Mouse (Mus musculus) right cerebral cortex, postnatal 14 days (tissue): ENCODE results near the gene Vmn1r4.
A peak's percentile ranks its signal among the peaks of the same experiment; 100 is the strongest.

ENCODE experiments used
- DNase-seq: peaks from one replicate; pipeline ENCODE4 v3.0.0; 2022

Gene Vmn1r4

GRCm38 (mm10) chr6:56923726-56924707 lies at the start of gene Vmn1r4, which contains the start of gene Nt5c3:
Gene Vmn1r4 (plus strand): TSS chr6:56924015.
Gene Nt5c3 (minus strand): TSS chr6:56923932.
- DNase-seq, result peak; percentile 89

DNA sequence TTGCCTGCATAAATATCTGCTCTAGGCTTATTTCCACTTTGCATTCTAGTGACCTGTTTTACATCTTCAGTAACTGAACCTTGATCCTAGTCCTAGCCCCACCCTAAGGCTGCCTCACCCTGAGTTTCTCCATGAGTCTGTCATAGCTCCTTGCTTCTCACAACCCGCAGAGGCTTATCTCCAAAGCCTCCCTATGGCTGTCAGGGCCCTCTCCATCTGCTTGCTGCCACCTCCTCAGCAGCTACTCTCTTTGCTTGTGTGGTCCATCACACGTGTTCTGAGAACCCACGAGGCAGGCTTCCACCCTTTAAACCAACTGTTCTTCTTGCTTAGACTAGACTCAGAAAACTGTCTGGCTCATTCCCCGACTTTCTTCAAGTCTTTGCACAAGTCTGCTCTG lies 46.9 kb upstream of the Vmn1r4 start:
- no peak for DNase-seq

DNA sequence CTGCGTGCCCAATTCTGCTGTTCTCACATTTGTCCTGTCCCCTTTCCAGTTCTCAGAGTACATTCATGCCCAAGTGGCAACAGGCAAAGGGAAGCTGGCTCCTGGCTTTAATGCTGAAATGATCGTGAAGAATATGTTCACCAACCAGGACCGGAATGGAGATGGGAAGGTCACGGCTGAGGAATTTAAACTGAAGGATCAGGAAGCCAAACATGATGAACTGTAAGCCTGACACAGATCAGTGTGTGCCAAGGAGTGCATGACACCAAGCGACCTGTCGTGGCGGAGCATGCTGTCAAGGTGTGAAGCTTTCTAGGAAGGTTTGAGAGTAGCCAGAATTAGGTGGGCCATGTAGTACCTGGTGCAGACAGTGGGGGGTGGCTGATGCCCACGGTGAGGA lies 45.8 kb upstream of the Vmn1r4 start:
- no peak for DNase-seq

DNA sequence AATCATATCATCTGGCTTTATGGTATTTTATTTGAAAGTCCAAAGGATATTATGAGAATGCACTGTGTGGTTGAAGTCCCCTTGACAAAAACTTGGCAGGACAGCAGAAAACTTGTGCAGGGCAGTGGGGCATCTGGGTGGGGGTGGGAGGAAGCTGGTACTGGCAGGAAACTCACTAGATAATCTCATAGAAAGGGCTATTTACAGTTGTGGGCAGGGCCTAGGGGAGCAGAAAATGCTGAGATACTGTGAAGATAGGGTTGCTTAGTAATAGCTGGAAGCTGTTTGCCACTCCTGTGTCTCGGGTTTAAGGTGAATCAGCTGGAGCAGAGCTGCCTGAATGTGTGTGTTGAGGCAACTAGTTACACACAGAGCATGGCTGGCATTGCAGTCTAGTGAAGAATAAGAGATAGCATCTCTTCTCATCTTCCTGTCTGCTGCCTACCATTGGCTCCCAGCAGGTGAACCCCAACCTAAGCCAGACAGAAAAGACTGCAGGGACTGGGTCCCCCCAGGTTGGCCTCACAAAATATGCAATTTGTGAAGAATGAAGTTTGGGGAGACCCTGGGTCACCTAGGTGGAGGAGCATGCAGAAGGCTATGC lies 44.4 kb upstream of the Vmn1r4 start:
- DNase-seq, result no peak

GRCm38 (mm10) chr6:56888561-56888960 lies 35.3 kb upstream of the Vmn1r4 start:
- DNase-seq, result no peak

GRCm38 (mm10) chr6:56890762-56891161 lies 33.1 kb upstream of the Vmn1r4 start:
- DNase-seq, result no peak

- DNase-seq, result no peak
Observed at GRCm38 (mm10) chr6:56899601-56900000, 24.2 kb upstream of the Vmn1r4 start.

DNA sequence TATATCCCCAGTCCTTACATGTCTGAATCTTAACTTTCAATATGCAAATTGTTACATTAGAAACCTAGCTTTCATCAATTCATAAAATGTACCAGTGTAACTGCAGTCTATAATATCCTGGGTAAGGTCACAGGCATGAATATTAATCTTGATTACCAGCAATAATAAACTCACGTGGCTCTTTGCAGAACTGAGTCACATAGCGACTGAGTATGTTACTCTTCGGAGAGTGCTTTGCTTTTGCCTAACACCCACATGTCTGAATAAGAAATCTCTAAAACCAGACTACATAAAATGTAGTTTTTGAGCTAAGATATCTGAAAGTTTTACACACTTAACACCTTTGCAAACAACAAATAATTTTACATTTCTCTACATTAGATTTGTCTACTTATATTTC lies 22.5 kb upstream of the Vmn1r4 start:
- DNase-seq, result no peak

- DNase-seq, result peak; percentile 21
Observed at GRCm38 (mm10) chr6:56901824-56902386, 21.9 kb upstream of the Vmn1r4 start.

DNA sequence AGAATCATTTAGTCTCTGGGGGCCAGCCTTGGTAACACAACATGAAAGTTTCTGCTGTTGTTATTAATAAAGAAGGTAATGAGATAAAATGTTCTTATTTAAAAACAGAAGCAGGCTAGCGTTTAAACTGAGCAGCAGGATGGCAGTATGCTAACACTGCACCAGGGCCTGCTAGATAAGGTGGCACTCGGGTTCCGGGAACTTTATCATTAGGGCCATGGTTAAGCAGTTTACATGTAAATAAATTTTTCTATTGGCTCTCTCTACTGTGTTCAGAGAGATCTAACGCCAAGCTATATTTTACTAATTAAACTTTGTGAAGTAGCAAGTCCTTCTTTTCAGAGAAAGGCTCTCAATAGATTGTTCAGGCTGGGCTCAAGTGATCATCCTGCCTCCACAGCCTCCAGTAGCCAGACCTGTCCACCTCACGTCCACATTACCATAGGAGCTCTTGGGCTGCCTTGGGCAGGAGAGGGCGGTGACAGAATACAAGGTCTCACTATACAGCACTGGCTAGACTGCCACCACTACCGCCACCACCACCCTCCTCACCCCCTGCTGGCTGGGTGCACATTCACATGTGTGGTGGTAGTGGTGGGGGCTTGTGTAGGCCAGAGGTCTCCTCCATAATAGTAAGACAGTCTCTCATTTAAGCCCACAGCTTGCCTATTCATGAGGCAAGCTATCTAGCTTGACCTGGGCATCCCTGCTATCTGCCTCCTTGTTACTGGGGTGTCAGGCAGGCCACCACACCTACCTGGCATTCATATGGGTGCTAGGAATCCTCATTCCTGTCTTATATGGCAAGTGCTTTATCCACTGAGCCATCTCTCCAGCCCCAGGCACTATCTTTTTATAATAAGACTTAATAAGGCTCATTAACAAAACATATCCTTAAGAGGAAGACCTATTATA lies 21.0 kb upstream of the Vmn1r4 start:
- DNase-seq, result no peak

GRCm38 (mm10) chr6:56903831-56904230 lies 20.0 kb upstream of the Vmn1r4 start:
- DNase-seq, result no peak

DNA sequence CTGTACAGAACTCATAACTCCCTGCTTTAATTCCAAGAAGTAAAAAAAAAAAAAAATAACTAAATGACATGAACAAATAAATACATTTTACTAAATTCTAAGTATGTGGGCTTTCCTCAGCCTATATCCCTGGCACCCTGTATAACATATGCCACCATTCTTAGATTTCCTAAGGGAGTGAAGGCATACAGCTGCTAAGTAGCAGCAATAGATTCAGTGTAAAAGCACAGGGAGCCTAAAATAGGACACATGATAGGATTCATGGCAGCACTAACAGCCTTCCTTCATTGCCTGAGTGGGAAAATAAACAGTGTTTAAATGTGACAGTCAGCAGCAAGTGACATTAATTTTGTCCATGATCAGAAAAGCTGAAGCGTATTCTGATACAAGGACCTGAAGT lies 19.5 kb upstream of the Vmn1r4 start:
- no peak for DNase-seq

GRCm38 (mm10) chr6:56904982-56905381 lies 18.8 kb upstream of the Vmn1r4 start:
- DNase-seq, result no peak

DNA sequence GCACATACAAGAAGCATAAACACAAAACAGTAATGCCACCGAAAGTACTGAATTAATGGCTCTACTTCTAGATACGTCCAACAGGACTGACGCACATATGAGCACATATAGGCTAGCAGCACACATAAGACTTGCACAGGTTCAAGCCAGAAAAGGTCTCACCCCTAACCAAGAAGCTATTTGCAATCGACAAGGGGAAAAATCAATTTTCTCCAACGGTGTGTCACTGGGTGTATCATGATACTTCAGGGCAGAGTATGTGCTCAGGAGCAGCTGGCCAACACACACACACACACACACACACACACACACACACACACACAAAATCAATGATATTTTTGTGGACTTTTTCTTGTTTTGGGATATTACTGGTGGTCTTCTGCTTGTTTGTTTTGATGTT lies 18.3 kb upstream of the Vmn1r4 start:
- DNase-seq, result no peak

GRCm38 (mm10) chr6:56906121-56906846 lies 17.5 kb upstream of the Vmn1r4 start:
- no peak for DNase-seq

DNA sequence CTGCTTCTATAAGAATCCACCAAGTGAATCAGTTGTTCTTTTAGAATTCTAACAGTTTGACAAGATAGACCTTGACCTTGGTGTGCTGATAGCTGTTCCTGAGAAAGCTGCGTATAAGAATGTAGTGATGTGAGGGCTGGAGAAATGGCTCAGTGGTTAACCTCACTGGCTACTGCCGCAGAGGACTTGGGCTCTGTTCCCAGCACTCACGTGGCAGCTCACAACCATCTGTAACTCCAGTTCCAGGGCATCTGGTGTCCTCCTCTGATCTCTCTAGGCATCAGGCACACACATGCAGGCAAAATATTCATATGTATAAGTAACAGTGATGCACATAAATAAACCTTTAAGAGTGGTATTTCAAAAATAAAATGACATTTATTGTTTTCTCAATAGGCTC lies 15.8 kb upstream of the Vmn1r4 start:
- DNase-seq, result peak; percentile 16

DNA sequence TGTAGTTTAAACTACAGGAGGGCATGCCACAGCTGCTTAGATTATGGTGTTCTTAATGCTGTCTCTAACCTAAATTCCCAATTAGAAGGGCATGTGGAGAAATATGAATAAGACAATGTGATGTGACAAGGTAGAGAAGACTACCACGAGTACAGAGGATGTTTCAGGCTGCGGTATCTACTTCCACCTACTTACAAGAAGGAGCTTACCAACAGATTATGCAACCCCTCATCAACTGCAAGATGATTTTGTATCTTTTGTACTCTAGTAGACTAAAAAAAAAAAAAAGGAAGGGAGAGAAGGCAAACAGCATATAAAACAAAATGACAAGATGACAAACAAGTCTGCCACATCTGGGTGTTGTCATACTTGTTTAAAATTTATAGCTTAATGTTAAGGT lies 15.4 kb upstream of the Vmn1r4 start:
- DNase-seq, result no peak

- DNase-seq, result peak; percentile 65
Observed at GRCm38 (mm10) chr6:56908912-56909311, 14.9 kb upstream of the Vmn1r4 start.

DNA sequence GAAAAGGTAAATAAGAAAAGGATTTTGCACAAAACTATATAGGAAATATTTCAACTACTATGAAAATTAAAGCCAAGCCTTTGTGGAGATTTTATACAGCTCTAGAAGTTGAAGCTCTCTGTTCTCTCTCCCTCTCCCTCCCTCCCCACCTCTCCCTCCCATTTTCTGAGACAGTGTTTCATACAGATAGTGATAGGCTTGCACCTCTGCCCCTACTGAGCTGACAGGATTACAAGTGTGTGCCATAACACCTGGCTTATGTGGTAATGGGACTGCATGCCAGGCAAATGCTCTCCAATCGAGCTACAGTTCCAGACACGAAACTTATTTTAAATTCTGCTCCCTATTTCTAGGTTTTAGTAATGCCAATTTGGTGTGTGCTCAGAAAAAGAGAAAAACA lies 12.9 kb upstream of the Vmn1r4 start:
- no peak for DNase-seq

GRCm38 (mm10) chr6:56913092-56913858 lies 10.5 kb upstream of the Vmn1r4 start:
- DNase-seq, result no peak

DNA sequence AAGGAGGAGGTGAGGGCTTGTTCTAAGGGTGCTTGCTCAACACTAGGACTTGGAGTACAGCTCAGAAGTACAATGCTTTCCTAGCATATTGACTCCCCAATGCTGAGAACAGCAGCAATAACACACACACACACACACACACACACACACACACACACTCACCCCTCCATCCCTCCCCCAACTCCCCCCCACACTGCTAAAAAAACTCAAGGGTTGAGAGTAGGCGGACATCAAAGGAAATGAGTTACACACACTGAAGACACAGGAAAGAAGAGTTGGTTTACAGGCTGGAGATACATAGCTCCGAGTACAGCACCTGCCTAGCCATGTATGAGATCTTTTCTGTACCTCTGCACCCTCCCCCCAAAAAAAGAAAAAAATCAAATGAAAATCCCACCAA lies 7.5 kb upstream of the Vmn1r4 start:
- DNase-seq, result no peak
